Mouse (Mus musculus) left cerebral cortex, adult 18-20 months (tissue): ENCODE measurements at regions not wholly inside any gene's neighbourhood (a gene's known extent, or its start where the extent isn't known, plus 50 kb on each side); places are given as distances from the start of the nearest gene placed in this dataset.
"Not testable (repeated sequence)": the region's sequence is repeated elsewhere in the genome, so short reads cannot be mapped to it uniquely, and the experiment has no call there.

Source experiments
- DNase-seq, 2 experiments: peaks; one replicate each; pipeline ENCODE4 v3.0.0; 2021 to 2022; ENCODE audit warnings: low spot score in 2 of 2, mixed read lengths in 1 of 2

- no peak for DNase-seq
Observed at GRCm38 (mm10) chrX:76077781-76078180, 186.3 kb upstream of the Cldn34b3 start.

- no peak for DNase-seq
Observed at GRCm38 (mm10) chrX:76082670-76083069, 181.4 kb upstream of the Cldn34b3 start.

- DNase-seq, result no peak
Observed at GRCm38 (mm10) chrX:76110763-76111474, 153.2 kb upstream of the Cldn34b3 start.

GRCm38 (mm10) chrX:76116086-76116485 lies 148.0 kb upstream of the Cldn34b3 start:
- no peak for DNase-seq

- DNase-seq, result no peak
Observed at GRCm38 (mm10) chrX:76116562-76116961, 147.5 kb upstream of the Cldn34b3 start.

GRCm38 (mm10) chrX:76120936-76121335 lies 143.2 kb upstream of the Cldn34b3 start:
- DNase-seq, result no peak

- DNase-seq, result no peak
Observed at GRCm38 (mm10) chrX:76123355-76123754, 140.7 kb upstream of the Cldn34b3 start.

- no peak for DNase-seq
Observed at GRCm38 (mm10) chrX:76137729-76138128, 126.4 kb upstream of the Cldn34b3 start.

- no peak for DNase-seq
Observed at GRCm38 (mm10) chrX:76141022-76141421, 123.1 kb upstream of the Cldn34b3 start.

GRCm38 (mm10) chrX:76174806-76175205 lies 89.3 kb upstream of the Cldn34b3 start:
- not testable (repeated sequence) for DNase-seq

GRCm38 (mm10) chrX:76181446-76182148 lies 82.5 kb upstream of the Cldn34b3 start:
- DNase-seq, result peak; percentile 30 to 42

GRCm38 (mm10) chrX:76200607-76201006 lies 63.5 kb upstream of the Cldn34b3 start:
- no peak for DNase-seq

GRCm38 (mm10) chrX:76201366-76201765 lies 62.7 kb upstream of the Cldn34b3 start:
- DNase-seq, result peak; percentile 25 to 33
